Comparison of ENCODE assay signal across 17 mouse cellular contexts in the genomic region with DNA sequence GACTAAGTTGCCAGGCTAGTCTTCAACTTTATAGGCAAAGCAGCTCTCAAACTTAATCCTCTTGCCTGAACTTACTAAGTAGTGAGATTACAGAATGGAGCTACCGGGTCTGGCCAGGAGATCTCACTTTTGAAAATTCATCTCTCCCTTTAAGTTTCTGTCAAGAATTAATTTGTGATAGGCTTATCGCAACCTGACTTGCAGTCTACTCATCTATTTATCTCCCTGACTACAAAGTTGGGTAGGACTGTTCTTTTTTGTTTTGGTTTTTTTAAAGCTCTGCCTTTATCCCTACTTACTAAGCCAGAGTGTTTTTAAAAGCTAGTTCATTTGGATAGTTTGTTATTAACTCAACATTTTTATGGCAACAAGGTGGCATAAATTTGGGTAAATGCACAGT. TPM values are rescaled to one million over a fixed set of nuclear protein-coding genes. Genes with fewer than 3 reads are reported as not detected.
"Had no signal": no experiment of that assay in that cellular context is flagged by ENCODE, and none has a peak within 500 bp of the region (broad histone marks: within the 10 kb centered on the region; RNA-seq: fewer than 3 reads in every experiment).

No protein-coding gene starts in this region.

- DNase-seq: kidney, adult 8-10 months; kidney, postnatal 25 days; lung, adult 2 months; lung, postnatal 36 days; right cerebral cortex, adult 18-20 months; right cerebral cortex, postnatal 25 days; thymus, adult 18-20 months; thymus, postnatal 25 days had no signal

- H3K4me2 ChIP-seq: midbrain, embryonic 12.5 days had no signal

- H3K9me3 ChIP-seq: limb, embryonic 10.5 days; megakaryocyte, embryonic 14.5 days; midbrain, embryonic 12.5 days had no signal

- H3K4me3 ChIP-seq: left cerebral cortex, adult 2 months; limb, embryonic 10.5 days; megakaryocyte, embryonic 14.5 days; midbrain, embryonic 12.5 days had no signal

- H3K9ac ChIP-seq: midbrain, embryonic 12.5 days had no signal

- H3K27me3 ChIP-seq: midbrain, embryonic 12.5 days had no signal

- H3K27ac ChIP-seq: left cerebral cortex, adult 2 months; limb, embryonic 10.5 days; midbrain, embryonic 12.5 days had no signal

- H3K4me1 ChIP-seq: limb, embryonic 10.5 days; megakaryocyte, embryonic 14.5 days; midbrain, embryonic 12.5 days had no signal

- ATAC-seq: inflammation-experienced regulatory T-cells, adult 6 months; lung, postnatal 0 days had no signal

RNA-seq across cellular contexts. Expression of gene Tbata, which starts 47.3 kb away (rescaled TPM):
- polyA plus RNA-seq: inflammation-experienced regulatory T-cells, adult 6 months; intestine, postnatal 0 days; limb, embryonic 10.5 days; midbrain, embryonic 12.5 days; neural tube, embryonic 14.5 days; stomach, embryonic 14.5 days had no signal
